Mouse (Mus musculus): ENCODE results near the gene Fastk. TPM values are rescaled to one million over a fixed set of nuclear protein-coding genes. Genes with fewer than 3 reads are reported as not detected.
"Not testable (repeated sequence)": the region's sequence is repeated elsewhere in the genome, so short reads cannot be mapped to it uniquely, and the experiment has no call there.

Gene Fastk
- total and polyA plus RNA-seq, 2 experiments from 2014 or later, result 223 to 368 TPM

- ATAC-seq (ENCODE audit: insufficient read depth, low read depth) (no peak), DNase-seq (ENCODE audit: low spot score) (no peak)
- Histone ChIP-seq H3K27me3 (ENCODE audit: control insufficient read depth, insufficient read depth, low read length) (no peaks in the 10 kb centered on the region), H3K4me3 (ENCODE audit: low read depth, low read length) (no peak overlapping the region), H3K4me2 (ENCODE audit: low read depth, low read length) (no peak overlapping the region), H3K4me1 (ENCODE audit: control insufficient read depth, insufficient read depth) (no peaks in the 10 kb centered on the region), H3K27ac (ENCODE audit: low read depth) (no peak overlapping the region), H3K9ac (replicated peaks; ENCODE audit: low read depth, low read length) (no peak overlapping the region), H3K36me3 (replicated peaks; ENCODE audit: control insufficient read depth, insufficient read depth, low read length) (peaks cover 53% of the 10 kb centered on the region), H3K9me3 (replicated peaks; ENCODE audit: control insufficient read depth, low read length) (no peaks in the 10 kb centered on the region)
- no peak for TF ChIP-seq EP300 (IDR thresholded peaks at IDR 0.05; ENCODE audit: low read depth)
- no peak for TF ChIP-seq CTCF (IDR thresholded peaks at IDR 0.05; ENCODE audit: low read depth)
- 87% methylated on average over 5 of the region's 5 CpGs for WGBS
Observed at GRCm38 (mm10) chr5:24400911-24401605, 44.0 kb downstream of the Fastk start.

- no peak for TF ChIP-seq CTCF (IDR thresholded peaks at IDR 0.05; ENCODE audit: low read depth)
- no peak overlapping the region for H3K4me3 ChIP-seq (ENCODE audit: low read depth, low read length)
- H3K27me3 ChIP-seq (ENCODE audit: control insufficient read depth, insufficient read depth, low read length), result no peaks in the 10 kb centered on the region
- H3K9me3 ChIP-seq (replicated peaks; ENCODE audit: control insufficient read depth, low read length), result no peaks in the 10 kb centered on the region
- DNase-seq (ENCODE audit: low spot score), result no peak
- WGBS, result 86% methylated on average over 11 of the region's 11 CpGs
- no peak overlapping the region for H3K4me2 ChIP-seq (ENCODE audit: low read depth, low read length)
- H3K4me1 ChIP-seq (ENCODE audit: control insufficient read depth, insufficient read depth), result no peaks in the 10 kb centered on the region
- ATAC-seq (ENCODE audit: insufficient read depth, low read depth), result no peak
- H3K36me3 ChIP-seq (replicated peaks; ENCODE audit: control insufficient read depth, insufficient read depth, low read length), result peaks cover 51% of the 10 kb centered on the region
- H3K27ac ChIP-seq (ENCODE audit: low read depth), result no peak overlapping the region
- H3K9ac ChIP-seq (replicated peaks; ENCODE audit: low read depth, low read length), result no peak overlapping the region
Observed at GRCm38 (mm10) chr5:24400362-24400761, 44.7 kb downstream of the Fastk start.

DNA sequence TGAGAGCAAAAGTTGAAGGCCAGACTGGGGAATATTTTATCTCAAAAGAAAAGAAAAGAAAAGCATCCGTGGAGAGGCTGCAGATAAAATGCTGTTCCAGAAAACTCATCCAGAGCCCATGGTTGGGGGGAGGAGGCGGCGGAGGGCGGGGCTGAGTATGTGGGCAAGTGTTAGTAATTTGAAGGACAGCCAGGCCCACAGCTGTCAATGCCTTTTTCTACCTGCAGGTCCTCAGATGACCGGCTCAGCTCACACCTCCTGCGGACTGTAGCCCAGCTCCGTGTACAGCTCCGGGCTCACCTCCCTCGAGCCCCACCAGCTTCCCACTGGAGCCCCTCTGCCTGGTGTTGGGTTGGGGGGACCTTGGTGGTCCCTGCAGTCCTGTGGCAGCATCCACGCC is 45.4 kb downstream of the Fastk start:
- 78% methylated on average over 10 of the region's 10 CpGs for WGBS
- ATAC-seq (ENCODE audit: insufficient read depth, low read depth) (no peak), DNase-seq (ENCODE audit: low spot score) (no peak)
- no peak for TF ChIP-seq CTCF (IDR thresholded peaks at IDR 0.05; ENCODE audit: low read depth)
- no peak for TF ChIP-seq EP300 (IDR thresholded peaks at IDR 0.05; ENCODE audit: low read depth)
- H3K4me3 ChIP-seq (ENCODE audit: low read depth, low read length), result no peak overlapping the region
- H3K4me2 ChIP-seq (ENCODE audit: low read depth, low read length), result no peak overlapping the region
- no peak overlapping the region for H3K27ac ChIP-seq (ENCODE audit: low read depth)
- no peaks in the 10 kb centered on the region for H3K9me3 ChIP-seq (replicated peaks; ENCODE audit: control insufficient read depth, low read length)
- peaks cover 48% of the 10 kb centered on the region for H3K36me3 ChIP-seq (replicated peaks; ENCODE audit: control insufficient read depth, insufficient read depth, low read length)
- H3K9ac ChIP-seq (replicated peaks; ENCODE audit: low read depth, low read length), result no peak overlapping the region
- 0 out of 2 replicates have a peak, but pooled peaks cover 3% of the 10 kb centered on the region for H3K4me1 ChIP-seq (ENCODE audit: control insufficient read depth, insufficient read depth)
- no peaks in the 10 kb centered on the region for H3K27me3 ChIP-seq (ENCODE audit: control insufficient read depth, insufficient read depth, low read length)

- H3K27me3 ChIP-seq (ENCODE audit: control insufficient read depth, insufficient read depth, low read length); H3K9me3 ChIP-seq (replicated peaks; ENCODE audit: control insufficient read depth, low read length); H3K4me2 ChIP-seq (ENCODE audit: low read depth, low read length); H3K27ac ChIP-seq (ENCODE audit: low read depth); DNase-seq (ENCODE audit: low spot score); H3K4me1 ChIP-seq (ENCODE audit: control insufficient read depth, insufficient read depth); H3K9ac ChIP-seq (replicated peaks; ENCODE audit: low read depth, low read length); ATAC-seq (ENCODE audit: insufficient read depth, low read depth); H3K4me3 ChIP-seq (ENCODE audit: low read depth, low read length): not testable (repeated sequence)
- 88% methylated on average over 6 of the region's 6 CpGs for WGBS
- H3K36me3 ChIP-seq (replicated peaks; ENCODE audit: control insufficient read depth, insufficient read depth, low read length), result peaks cover 22% of the 10 kb centered on the region
Observed at GRCm38 (mm10) chr5:24396254-24396653, 48.8 kb downstream of the Fastk start.

DNA sequence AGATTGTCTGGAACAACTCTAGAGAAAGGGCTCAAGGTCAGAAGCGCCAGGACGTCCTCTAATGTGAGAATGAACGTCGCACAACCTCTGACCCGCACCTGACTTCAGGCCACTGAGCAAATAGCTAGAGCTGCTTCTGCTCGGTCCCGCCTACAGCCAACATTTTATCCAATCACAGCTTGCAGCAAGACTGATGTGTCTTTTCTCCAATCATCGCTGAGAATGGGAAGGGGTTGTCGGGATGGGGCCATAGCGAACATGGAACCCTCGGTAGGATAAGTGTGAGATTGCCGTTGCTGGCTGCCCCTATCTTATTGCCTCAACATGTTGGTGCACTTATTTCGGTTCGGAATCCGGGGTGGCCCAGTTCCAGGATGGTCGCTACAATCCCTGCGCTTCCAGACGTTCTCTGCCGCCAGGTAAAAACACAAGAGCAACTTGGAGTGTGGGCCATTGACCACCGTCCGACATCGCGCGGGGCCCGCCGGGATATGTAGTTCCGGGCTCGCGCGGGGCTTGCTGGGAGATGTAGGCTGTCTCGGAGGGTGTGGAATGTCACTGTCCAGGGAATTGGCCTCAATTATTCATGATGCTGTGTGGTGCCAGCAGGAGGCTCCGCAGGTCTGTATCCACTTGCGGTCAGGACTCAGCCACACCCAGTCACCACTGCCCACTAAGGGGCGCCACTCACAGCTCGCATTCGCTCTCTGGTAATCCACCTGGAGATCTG is 50.8 kb downstream of the Fastk start:
- H3K4me3 ChIP-seq (ENCODE audit: low read depth, low read length), result peak overlapping the region; percentile 71
- peak overlapping the region; percentile 62 for H3K4me2 ChIP-seq (ENCODE audit: low read depth, low read length)
- peak overlapping the region; percentile 56; the same call in 1 of the 2 replicates for H3K9ac ChIP-seq (replicated peaks; ENCODE audit: low read depth, low read length)
- peak overlapping the region; percentile 92 for H3K27ac ChIP-seq (ENCODE audit: low read depth)
- under 1% methylated on average over 36 of the region's 36 CpGs for WGBS
- peaks cover 8% of the 10 kb centered on the region for H3K4me1 ChIP-seq (ENCODE audit: control insufficient read depth, insufficient read depth)
- peak; percentile 98 for DNase-seq (ENCODE audit: low spot score)
- no peaks in the 10 kb centered on the region for H3K27me3 ChIP-seq (ENCODE audit: control insufficient read depth, insufficient read depth, low read length)
- peak; percentile 94 for ATAC-seq (ENCODE audit: insufficient read depth, low read depth)
- TF ChIP-seq CTCF (IDR thresholded peaks at IDR 0.05; ENCODE audit: low read depth) (peak; percentile 81), EP300 (IDR thresholded peaks at IDR 0.05; ENCODE audit: low read depth) (peak; percentile 65; the same call in 1 of the 2 replicates)
- H3K9me3 ChIP-seq (replicated peaks; ENCODE audit: control insufficient read depth, low read length), result no peaks in the 10 kb centered on the region
- peaks cover 4% of the 10 kb centered on the region for H3K36me3 ChIP-seq (replicated peaks; ENCODE audit: control insufficient read depth, insufficient read depth, low read length)

All from heart, postnatal 0 days (tissue).